Mouse (Mus musculus): ENCODE measurements at regions not wholly inside any gene's neighbourhood (a gene's known extent, or its start where the extent isn't known, plus 50 kb on each side); places are given as distances from the start of the nearest gene placed in this dataset.

GRCm38 (mm10) chr8:10910954-10911353 is 97.3 kb downstream of the Irs2 start:
- TF ChIP-seq CTCF (IDR thresholded peaks at IDR 0.05; ENCODE audit: insufficient read depth, low read length) (no peak), POLR2A (IDR thresholded peaks at IDR 0.05; ENCODE audit: borderline replicate concordance, extremely low read depth, low read depth, low read length) (no peak)

Data from lung, adult 2 months (tissue).